Mouse (Mus musculus): ENCODE measurements around the gene Vmn1r193. TPM values are rescaled to one million over a fixed set of nuclear protein-coding genes. Genes with fewer than 3 reads are reported as not detected.

Vmn1r193 gene
- polyA plus RNA-seq (2012; rRNA removed) = not detected in 2 replicates

GRCm38 (mm10) chr13:22223060-22223459 lies at the start of gene Vmn1r193:
Gene Vmn1r193 (minus strand): TSS chr13:22223160.

DNA sequence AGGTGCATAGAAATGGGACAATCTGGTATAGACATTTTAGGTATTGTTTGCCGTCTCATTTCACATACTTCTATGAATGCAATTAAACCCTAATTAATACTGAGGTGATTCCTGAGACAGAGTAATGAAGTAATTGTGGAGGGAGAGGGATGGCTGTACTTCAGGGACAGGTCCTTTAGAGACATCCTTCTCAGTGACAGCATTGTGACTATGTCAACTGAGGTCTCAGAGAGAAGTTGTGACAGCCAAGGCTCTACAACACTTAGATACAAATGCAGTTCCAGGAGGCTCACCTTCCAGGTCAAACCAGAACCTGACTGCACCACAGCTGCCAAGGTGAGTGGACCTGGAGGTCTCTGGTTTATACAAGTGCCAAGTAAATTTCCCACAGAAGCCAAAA lies 47.3 kb upstream of the Vmn1r193 start, which contains the start of gene Vmn1r195:
Vmn1r195 (plus strand) TSS at position 301 of the 400 bp plus-strand sequence.

GRCm38 (mm10) chr13:22243915-22244314 lies 21.0 kb upstream of the Vmn1r193 start, which contains the start of gene Vmn1r194:
Gene Vmn1r194 (plus strand): TSS chr13:22244215.

DNA sequence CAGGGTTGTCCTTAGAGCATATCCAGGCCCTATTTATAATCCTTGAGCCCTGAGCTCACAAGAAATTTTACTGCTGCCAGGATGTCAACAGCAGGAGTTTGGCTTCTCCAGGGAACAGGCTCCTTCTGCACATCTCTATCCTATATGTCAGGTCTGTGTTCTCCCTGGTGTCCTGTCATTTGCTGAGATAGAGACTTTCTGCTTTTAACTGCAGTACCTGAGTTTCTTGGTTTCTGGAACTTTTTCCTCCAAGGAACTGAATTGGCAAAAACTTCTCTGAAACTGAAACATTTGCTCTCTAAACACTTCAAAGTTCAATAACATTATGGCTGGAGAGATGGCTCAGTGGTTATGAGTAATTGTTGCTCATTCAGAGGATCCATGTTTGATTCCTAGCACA lies 31.9 kb downstream of the Vmn1r193 start, which contains the start of gene Vmn1r192:
Vmn1r192 (minus strand) TSS at position 101 of the 400 bp plus-strand sequence.

GRCm38 (mm10) chr13:22183869-22184268 lies 39.1 kb downstream of the Vmn1r193 start, which contains the start of gene Vmn1r191:
Gene Vmn1r191 (minus strand): TSS chr13:22183969.

Other genes with a start within 250 kb of the Vmn1r193 start
- gene Pom121l2, start 242.0 kb downstream of the Vmn1r193 start, polyA plus RNA-seq (2012; rRNA removed) = not detected in 2 replicates
- 0.22 and 0.48 TPM in 2 replicates for gene Prss16, start 213.4 kb downstream of the Vmn1r193 start, polyA plus RNA-seq (2012; rRNA removed)
- gene Hist1h2ah, start 187.6 kb downstream of the Vmn1r193 start, polyA plus RNA-seq (2012; rRNA removed) = 5.9 and 12.0 TPM in 2 replicates
- 9.0 and 9.2 TPM in 2 replicates for gene Hist1h2bk, start 187.3 kb downstream of the Vmn1r193 start, polyA plus RNA-seq (2012; rRNA removed)
- gene Hist1h4i, start 181.8 kb downstream of the Vmn1r193 start, polyA plus RNA-seq (2012; rRNA removed) = 1.7 and 4.4 TPM in 2 replicates
- 1.6 and 2.8 TPM in 2 replicates for gene Hist1h2ag, start 180.2 kb downstream of the Vmn1r193 start, polyA plus RNA-seq (2012; rRNA removed)
- gene Hist1h2bj, start 179.9 kb downstream of the Vmn1r193 start, polyA plus RNA-seq (2012; rRNA removed) = 3.4 and 3.7 TPM in 2 replicates
- gene Vmn1r188, start 138.7 kb downstream of the Vmn1r193 start, polyA plus RNA-seq (2012; rRNA removed) = not detected in 2 replicates
- not detected in 2 replicates for gene Vmn1r189, start 117.3 kb downstream of the Vmn1r193 start, polyA plus RNA-seq (2012; rRNA removed)
- not detected in 2 replicates for gene Vmn1r191, start 39.2 kb downstream of the Vmn1r193 start, polyA plus RNA-seq (2012; rRNA removed)
- gene Vmn1r192, start 32.0 kb downstream of the Vmn1r193 start, polyA plus RNA-seq (2012; rRNA removed) = not detected in 2 replicates
- not detected in 2 replicates for gene Vmn1r194, start 21.1 kb upstream of the Vmn1r193 start, polyA plus RNA-seq (2012; rRNA removed)
- not detected in 2 replicates for gene Vmn1r195, start 47.4 kb upstream of the Vmn1r193 start, polyA plus RNA-seq (2012; rRNA removed)
- not detected in 2 replicates for gene Vmn1r196, start 66.8 kb upstream of the Vmn1r193 start, polyA plus RNA-seq (2012; rRNA removed)
- not detected in 2 replicates for gene Vmn1r197, start 101.4 kb upstream of the Vmn1r193 start, polyA plus RNA-seq (2012; rRNA removed)
- gene Vmn1r198, start 127.2 kb upstream of the Vmn1r193 start, polyA plus RNA-seq (2012; rRNA removed) = not detected in 2 replicates
- not detected in 2 replicates for gene Vmn1r199, start 156.7 kb upstream of the Vmn1r193 start, polyA plus RNA-seq (2012; rRNA removed)
- gene Vmn1r200, start 167.2 kb upstream of the Vmn1r193 start, polyA plus RNA-seq (2012; rRNA removed) = not detected in 2 replicates
- not detected in 2 replicates for gene Vmn1r201, start 248.8 kb upstream of the Vmn1r193 start, polyA plus RNA-seq (2012; rRNA removed)

All from stomach, adult 2 months (tissue).